Mouse (Mus musculus): Measurements from ENCODE around the gene Car6. TPM values are rescaled to one million over a fixed set of nuclear protein-coding genes. Genes with fewer than 3 reads are reported as not detected.

Gene Car6
- total and polyA plus RNA-seq, 2 experiments from 2014 or later: not detected

GRCm38 (mm10) chr4:150220584-150220983 lies 19.5 kb upstream of the Car6 start:
- H3K4me1 ChIP-seq (ENCODE audit: insufficient read depth): no peaks in the 10 kb centered on the region
- no peak overlapping the region for H3K27ac ChIP-seq (ENCODE audit: low read depth, low read length)
- peak overlapping the region; percentile 21; the same call in 1 of the 2 replicates for H3K4me2 ChIP-seq (ENCODE audit: low read depth)
- no peak for DNase-seq
- H3K9ac ChIP-seq: no peak overlapping the region
- no peak for TF ChIP-seq CTCF (IDR thresholded peaks at IDR 0.05; ENCODE audit: low read depth)
- no peak overlapping the region for H3K4me3 ChIP-seq (ENCODE audit: low read depth, low read length)
- ATAC-seq: no peak
- no peaks in the 10 kb centered on the region for H3K9me3 ChIP-seq (ENCODE audit: low read length)
- H3K27me3 ChIP-seq (ENCODE audit: insufficient read depth, low read length): no peaks in the 10 kb centered on the region
- H3K36me3 ChIP-seq (ENCODE audit: insufficient read depth): no peaks in the 10 kb centered on the region
- WGBS: 23% methylated on average over 11 of the region's 11 CpGs

DNA sequence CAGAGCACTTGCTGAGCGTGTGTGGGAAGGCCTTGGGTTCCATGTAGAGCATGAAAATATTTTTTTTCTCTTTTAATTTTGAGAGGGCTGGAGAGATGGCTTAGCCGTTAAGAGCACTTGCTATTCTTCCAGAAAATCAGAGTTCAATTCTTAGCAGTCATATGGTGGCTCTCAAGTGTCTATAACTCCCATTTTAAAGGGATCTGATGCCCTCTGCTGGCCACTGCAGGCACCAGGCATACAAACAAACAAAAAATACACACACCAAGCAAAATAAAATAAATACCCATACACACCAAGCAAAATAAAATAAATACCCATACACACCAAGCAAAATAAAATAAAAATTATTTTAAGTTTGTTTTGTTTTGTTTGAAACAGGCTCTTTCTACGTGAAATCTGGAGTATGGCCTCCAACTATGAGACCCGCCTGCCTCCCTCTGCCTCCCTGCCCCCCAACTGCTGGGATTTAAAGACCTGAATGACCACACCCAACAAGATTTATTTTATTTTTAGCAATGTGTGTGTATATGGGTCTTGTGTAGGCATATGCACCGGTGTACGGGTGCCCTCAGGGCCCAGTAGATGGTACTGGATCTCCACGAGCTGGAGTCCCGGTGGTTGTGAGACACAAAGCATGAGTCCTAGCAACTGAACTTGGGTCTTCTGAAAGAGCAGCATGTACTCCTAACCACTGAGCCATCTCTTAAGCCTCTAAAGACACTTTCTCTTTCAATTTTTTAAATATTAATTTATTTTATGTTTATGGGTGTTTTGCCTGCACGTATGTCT lies 18.6 kb upstream of the Car6 start:
- 72% methylated on average over 9 of the region's 9 CpGs for WGBS
- ATAC-seq (peak; percentile 29; the same call in 1 of the 2 replicates), DNase-seq (peak; percentile 71)
- H3K9ac ChIP-seq: no peak overlapping the region
- H3K4me2 ChIP-seq (ENCODE audit: low read depth): no peak overlapping the region
- TF ChIP-seq CTCF (IDR thresholded peaks at IDR 0.05; ENCODE audit: low read depth): peak; percentile 74
- H3K27ac ChIP-seq (ENCODE audit: low read depth, low read length): no peak overlapping the region
- H3K4me1 ChIP-seq (ENCODE audit: insufficient read depth): no peaks in the 10 kb centered on the region
- H3K27me3 ChIP-seq (ENCODE audit: insufficient read depth, low read length): no peaks in the 10 kb centered on the region
- H3K9me3 ChIP-seq (ENCODE audit: low read length): no peaks in the 10 kb centered on the region
- no peak overlapping the region for H3K4me3 ChIP-seq (ENCODE audit: low read depth, low read length)
- H3K36me3 ChIP-seq (ENCODE audit: insufficient read depth): no peaks in the 10 kb centered on the region

- H3K27ac ChIP-seq (ENCODE audit: low read depth, low read length): no peak overlapping the region
- H3K9me3 ChIP-seq (ENCODE audit: low read length): no peaks in the 10 kb centered on the region
- H3K9ac ChIP-seq: no peak overlapping the region
- H3K36me3 ChIP-seq (ENCODE audit: insufficient read depth): no peaks in the 10 kb centered on the region
- DNase-seq (no peak), ATAC-seq (no peak)
- H3K4me1 ChIP-seq (ENCODE audit: insufficient read depth): no peaks in the 10 kb centered on the region
- H3K27me3 ChIP-seq (ENCODE audit: insufficient read depth, low read length): no peaks in the 10 kb centered on the region
- H3K4me2 ChIP-seq (ENCODE audit: low read depth): no peak overlapping the region
- TF ChIP-seq CTCF (IDR thresholded peaks at IDR 0.05; ENCODE audit: low read depth): no peak
- H3K4me3 ChIP-seq (ENCODE audit: low read depth, low read length): no peak overlapping the region
- WGBS: 100% methylated on average over 1 of the region's 1 CpGs
These were observed 16.8 kb upstream of the Car6 start for GRCm38 (mm10) chr4:150217935-150218334.

- Histone ChIP-seq H3K9ac (no peak overlapping the region), H3K27me3 (ENCODE audit: insufficient read depth, low read length) (no peaks in the 10 kb centered on the region), H3K27ac (ENCODE audit: low read depth, low read length) (no peak overlapping the region), H3K4me3 (ENCODE audit: low read depth, low read length) (no peak overlapping the region), H3K36me3 (ENCODE audit: insufficient read depth) (no peaks in the 10 kb centered on the region), H3K4me2 (ENCODE audit: low read depth) (no peak overlapping the region), H3K4me1 (ENCODE audit: insufficient read depth) (no peaks in the 10 kb centered on the region), H3K9me3 (ENCODE audit: low read length) (no peaks in the 10 kb centered on the region)
- no peak for TF ChIP-seq CTCF (IDR thresholded peaks at IDR 0.05; ENCODE audit: low read depth)
- DNase-seq (no peak), ATAC-seq (no peak)
- 77% methylated on average over 5 of the region's 5 CpGs for WGBS
These were observed 16.0 kb upstream of the Car6 start for GRCm38 (mm10) chr4:150217042-150217554.

DNA sequence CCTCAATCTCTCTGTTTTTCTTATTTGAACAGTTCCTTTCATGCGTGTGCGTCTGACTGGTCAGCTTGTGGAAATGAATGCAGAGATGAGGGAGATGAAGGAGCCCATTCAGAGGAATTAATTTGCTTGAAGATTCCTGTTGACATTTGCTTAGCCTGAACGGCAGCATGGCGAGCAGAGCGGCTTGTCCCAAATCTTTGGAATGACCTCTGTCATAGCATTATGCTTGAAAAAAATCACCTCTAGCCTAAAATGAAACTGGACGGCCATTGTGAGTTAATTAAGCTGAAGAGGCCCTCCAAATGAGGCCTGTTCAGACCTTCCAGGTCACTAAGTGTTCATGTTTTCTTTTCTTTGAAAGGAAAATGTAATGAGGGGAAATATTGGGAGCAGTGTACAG lies 15.3 kb upstream of the Car6 start:
- no peak overlapping the region for H3K4me3 ChIP-seq (ENCODE audit: low read depth, low read length)
- H3K4me2 ChIP-seq (ENCODE audit: low read depth): no peak overlapping the region
- 30% methylated on average over 6 of the region's 6 CpGs for WGBS
- H3K36me3 ChIP-seq (ENCODE audit: insufficient read depth): no peaks in the 10 kb centered on the region
- H3K27me3 ChIP-seq (ENCODE audit: insufficient read depth, low read length): no peaks in the 10 kb centered on the region
- no peak overlapping the region for H3K9ac ChIP-seq
- H3K9me3 ChIP-seq (ENCODE audit: low read length): no peaks in the 10 kb centered on the region
- no peak for DNase-seq
- ATAC-seq: no peak
- no peak for TF ChIP-seq CTCF (IDR thresholded peaks at IDR 0.05; ENCODE audit: low read depth)
- H3K27ac ChIP-seq (ENCODE audit: low read depth, low read length): no peak overlapping the region
- H3K4me1 ChIP-seq (ENCODE audit: insufficient read depth): no peaks in the 10 kb centered on the region

DNA sequence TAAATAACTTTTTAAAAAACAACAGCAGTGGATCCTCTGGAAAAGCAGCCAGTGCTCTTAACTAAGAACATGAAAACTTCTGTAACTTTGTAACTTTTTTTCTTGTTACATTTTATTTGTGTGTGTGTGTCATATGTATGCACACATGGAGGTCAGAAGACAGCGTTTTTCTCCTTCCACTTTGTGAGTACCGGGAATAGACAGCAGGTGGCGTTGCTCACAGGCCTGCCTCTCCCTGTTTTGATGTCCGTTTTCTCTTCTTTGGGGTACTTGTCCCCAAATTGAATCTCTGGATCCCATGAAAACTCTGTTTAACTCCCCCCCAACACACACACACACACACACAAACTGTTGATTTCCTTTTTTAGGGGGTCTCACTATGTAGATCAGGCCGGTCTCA lies 12.8 kb upstream of the Car6 start:
- DNase-seq: no peak
- Histone ChIP-seq H3K27me3 (ENCODE audit: insufficient read depth, low read length) (no peaks in the 10 kb centered on the region), H3K27ac (ENCODE audit: low read depth, low read length) (no peak overlapping the region), H3K4me1 (ENCODE audit: insufficient read depth) (no peaks in the 10 kb centered on the region), H3K9me3 (ENCODE audit: low read length) (no peaks in the 10 kb centered on the region), H3K4me2 (ENCODE audit: low read depth) (no peak overlapping the region), H3K4me3 (ENCODE audit: low read depth, low read length) (no peak overlapping the region), H3K9ac (no peak overlapping the region), H3K36me3 (ENCODE audit: insufficient read depth) (no peaks in the 10 kb centered on the region)
- TF ChIP-seq CTCF (IDR thresholded peaks at IDR 0.05; ENCODE audit: low read depth): peak; percentile 34
- 39% methylated on average over 5 of the region's 5 CpGs for WGBS
- no peak for ATAC-seq

DNA sequence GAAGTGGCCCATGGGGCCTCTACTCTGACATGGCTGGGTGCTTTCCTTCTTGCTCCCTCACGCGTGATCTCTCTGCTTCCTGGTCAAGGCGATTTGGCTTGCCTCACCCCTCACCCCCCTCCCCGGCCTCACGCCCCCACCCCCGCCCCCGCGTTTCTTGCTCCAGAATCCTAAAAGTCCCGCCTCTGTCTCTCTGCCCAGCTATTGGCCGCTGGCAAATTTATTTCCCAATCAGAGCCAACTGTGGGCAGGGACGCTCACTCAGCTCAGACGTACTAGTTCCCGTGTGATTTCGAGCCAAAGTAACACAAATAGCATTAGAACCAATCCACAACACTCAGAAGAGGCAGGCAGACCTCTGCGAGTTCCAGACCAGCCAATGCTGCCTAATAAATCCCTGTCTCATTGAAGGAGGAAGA lies 11.4 kb upstream of the Car6 start:
- ATAC-seq: peak; percentile 81
- H3K36me3 ChIP-seq (ENCODE audit: insufficient read depth): no peaks in the 10 kb centered on the region
- peak overlapping the region; percentile 4 for H3K4me2 ChIP-seq (ENCODE audit: low read depth)
- no peak for TF ChIP-seq CTCF (IDR thresholded peaks at IDR 0.05; ENCODE audit: low read depth)
- H3K27me3 ChIP-seq (ENCODE audit: insufficient read depth, low read length): no peaks in the 10 kb centered on the region
- peak; percentile 58 for DNase-seq
- H3K9ac ChIP-seq: no peak overlapping the region
- no peaks in the 10 kb centered on the region for H3K4me1 ChIP-seq (ENCODE audit: insufficient read depth)
- 2% methylated on average over 15 of the region's 15 CpGs for WGBS
- H3K9me3 ChIP-seq (ENCODE audit: low read length): no peaks in the 10 kb centered on the region
- no peak overlapping the region for H3K27ac ChIP-seq (ENCODE audit: low read depth, low read length)
- no peak overlapping the region for H3K4me3 ChIP-seq (ENCODE audit: low read depth, low read length)

Measured in forebrain, postnatal 0 days (tissue).